Mouse (Mus musculus) kidney, adult 2 months (tissue): ENCODE measurements around the gene Pdcd4.

Source experiments
- CTCF ChIP-seq: fragments of 200-500 bp; conservative IDR thresholded peaks from 2 replicates; pipeline ENCODE4 v1.5.1; 2011; ENCODE audit warnings: low read depth, mild to moderate bottlenecking, control low read depth, low read length, moderate library complexity, mixed read lengths; ENCODE audit not compliant: insufficient read depth, insufficient read length
- POLR2A ChIP-seq: fragments of 200-500 bp; IDR thresholded peaks from one replicate; pipeline ENCODE4 v1.6.1; 2011; ENCODE audit warnings: low read depth, low read length, control low read depth

- TF ChIP-seq POLR2A (no peak), CTCF (no peak)
Observed at GRCm38 (mm10) chr19:53890274-53890673, 1.8 kb upstream of the Pdcd4 start.
